8 mouse cellular contexts compared by ENCODE assay signal in genomic region chr3:137752447-137753256, GRCm38 (mm10).
DNase-seq lines count a peak whose midpoint lies in the region; ATAC-seq and TF ChIP-seq lines count a peak whose summit lies in the region.

No protein-coding gene starts in this region.

- no peaks in the 10 kb centered on the region for H3K27me3 ChIP-seq in embryonic facial prominence, embryonic 13.5 days
- H3K27me3 ChIP-seq in heart, embryonic 10.5 days (ENCODE audit: insufficient read depth, poor library complexity, severe bottlenecking): no peaks in the 10 kb centered on the region
- no peaks in the 10 kb centered on the region for H3K27me3 ChIP-seq in kidney, embryonic 14.5 days (ENCODE audit: control insufficient read depth, insufficient read depth, low read length)
- no peaks in the 10 kb centered on the region for H3K27me3 ChIP-seq in limb, embryonic 14.5 days (ENCODE audit: control insufficient read depth, insufficient read depth, low read length)
- no peaks in the 10 kb centered on the region for H3K27me3 ChIP-seq in midbrain, postnatal 0 days (ENCODE audit: insufficient read depth, low read length)

- DNase-seq in 3134 (ENCODE audit: extremely low read depth, insufficient read length, low spot score): peak; percentile 47
- DNase-seq in adrenal gland, postnatal 36 days: peak; percentile 79 to 86
- DNase-seq in heart, embryonic 10.5 days (ENCODE audit: low spot score): peak; percentile 91
- peak; percentile 93 for DNase-seq in limb, embryonic 14.5 days (ENCODE audit: low spot score)
- peak; percentile 91 for DNase-seq in midbrain, postnatal 0 days (ENCODE audit: low spot score)
- peak; percentile 39 to 82 for DNase-seq in spleen, postnatal 4 days (ENCODE audit: low spot score in 2 of 2)

- H3K4me1 ChIP-seq in embryonic facial prominence, embryonic 13.5 days: peaks cover 14% of the 10 kb centered on the region
- H3K4me1 ChIP-seq in heart, embryonic 10.5 days: peaks cover 9% of the 10 kb centered on the region
- H3K4me1 ChIP-seq in kidney, embryonic 14.5 days (ENCODE audit: control insufficient read depth, insufficient read depth, low read length): no peaks in the 10 kb centered on the region
- peaks cover 7% of the 10 kb centered on the region for H3K4me1 ChIP-seq in limb, embryonic 14.5 days (ENCODE audit: control insufficient read depth, insufficient read depth, low read length)
- no peaks in the 10 kb centered on the region for H3K4me1 ChIP-seq in midbrain, postnatal 0 days (ENCODE audit: insufficient read depth, low read length)

- 14% methylated on average over 25 of the region's 25 CpGs for WGBS in embryonic facial prominence, embryonic 13.5 days
- WGBS in heart, embryonic 10.5 days: 19% methylated on average over 25 of the region's 25 CpGs
- WGBS in kidney, embryonic 14.5 days: 21% methylated on average over 25 of the region's 25 CpGs
- 12% methylated on average over 24 of the region's 25 CpGs for WGBS in limb, embryonic 14.5 days
- 13% methylated on average over 25 of the region's 25 CpGs for WGBS in midbrain, postnatal 0 days

- TF ChIP-seq POLR2A in limb, embryonic 14.5 days (IDR thresholded peaks at IDR 0.05; ENCODE audit: borderline replicate concordance, extremely low read depth, insufficient read depth, insufficient read length): no peak

- H3K9ac ChIP-seq in embryonic facial prominence, embryonic 13.5 days: 0 out of 2 replicates have a peak overlapping the region, but pooled peaks have one; percentile 27
- H3K9ac ChIP-seq in kidney, embryonic 14.5 days (ENCODE audit: low read depth, low read length): peak overlapping the region; percentile 23; the same call in 1 of the 2 replicates
- H3K9ac ChIP-seq in limb, embryonic 14.5 days (ENCODE audit: low read depth, low read length, severe bottlenecking): 0 out of 2 replicates have a peak overlapping the region, but pooled peaks have one; percentile 9
- peak overlapping the region; percentile 50 for H3K9ac ChIP-seq in midbrain, postnatal 0 days (replicated peaks; ENCODE audit: low read length, poor library complexity, severe bottlenecking)

- peak; percentile 90 for ATAC-seq in embryonic facial prominence, embryonic 13.5 days (ENCODE audit: insufficient number of reproducible peaks, insufficient read depth, low FRiP score, low TSS enrichment, low read depth)
- ATAC-seq in kidney, embryonic 14.5 days (ENCODE audit: low FRiP score, low TSS enrichment): peak; percentile 93
- ATAC-seq in limb, embryonic 14.5 days (ENCODE audit: low FRiP score, low read depth): peak; percentile 94
- ATAC-seq in midbrain, postnatal 0 days (ENCODE audit: low FRiP score): peak; percentile 85

- no peaks in the 10 kb centered on the region for H3K9me3 ChIP-seq in embryonic facial prominence, embryonic 13.5 days
- H3K9me3 ChIP-seq in heart, embryonic 10.5 days: no peaks in the 10 kb centered on the region
- no peaks in the 10 kb centered on the region for H3K9me3 ChIP-seq in kidney, embryonic 14.5 days (ENCODE audit: control insufficient read depth, low read length)
- no peaks in the 10 kb centered on the region for H3K9me3 ChIP-seq in limb, embryonic 14.5 days (ENCODE audit: control insufficient read depth, low read length)
- H3K9me3 ChIP-seq in midbrain, postnatal 0 days (ENCODE audit: low read length): no peaks in the 10 kb centered on the region

- peak; percentile 93 for TF ChIP-seq CTCF in midbrain, postnatal 0 days (IDR thresholded peaks at IDR 0.05)

- H3K27ac ChIP-seq in embryonic facial prominence, embryonic 13.5 days: peak overlapping the region; percentile 49
- peak overlapping the region; percentile 80 for H3K27ac ChIP-seq in heart, embryonic 10.5 days
- H3K27ac ChIP-seq in kidney, embryonic 14.5 days (ENCODE audit: low read depth, low read length): no peak overlapping the region
- peak overlapping the region; percentile 38; the same call in 1 of the 2 replicates for H3K27ac ChIP-seq in limb, embryonic 14.5 days (replicated peaks; ENCODE audit: low read depth, low read length)
- H3K27ac ChIP-seq in midbrain, postnatal 0 days (ENCODE audit: low read depth, low read length): peak overlapping the region; percentile 39

- peak overlapping the region; percentile 59 for H3K4me2 ChIP-seq in embryonic facial prominence, embryonic 13.5 days
- H3K4me2 ChIP-seq in kidney, embryonic 14.5 days (replicated peaks; ENCODE audit: low read depth, low read length): peak overlapping the region; percentile 50
- H3K4me2 ChIP-seq in limb, embryonic 14.5 days (replicated peaks; ENCODE audit: low read depth, low read length, severe bottlenecking): peak overlapping the region; percentile 48
- peak overlapping the region; percentile 54 for H3K4me2 ChIP-seq in midbrain, postnatal 0 days (ENCODE audit: low read depth, low read length, poor library complexity, severe bottlenecking)

- peak overlapping the region; percentile 36 for H3K4me3 ChIP-seq in embryonic facial prominence, embryonic 13.5 days
- peak overlapping the region; percentile 56 for H3K4me3 ChIP-seq in heart, embryonic 10.5 days
- H3K4me3 ChIP-seq in kidney, embryonic 14.5 days (ENCODE audit: low read length): peak overlapping the region; percentile 32
- peak overlapping the region; percentile 30 for H3K4me3 ChIP-seq in limb, embryonic 14.5 days (replicated peaks; ENCODE audit: low read length)
- H3K4me3 ChIP-seq in midbrain, postnatal 0 days (ENCODE audit: low read depth, low read length): peak overlapping the region; percentile 32

- no peaks in the 10 kb centered on the region for H3K36me3 ChIP-seq in embryonic facial prominence, embryonic 13.5 days
- no peaks in the 10 kb centered on the region for H3K36me3 ChIP-seq in heart, embryonic 10.5 days
- no peaks in the 10 kb centered on the region for H3K36me3 ChIP-seq in kidney, embryonic 14.5 days (ENCODE audit: control insufficient read depth, insufficient read depth, low read length)
- no peaks in the 10 kb centered on the region for H3K36me3 ChIP-seq in limb, embryonic 14.5 days (ENCODE audit: control insufficient read depth, insufficient read depth, low read length)
- no peaks in the 10 kb centered on the region for H3K36me3 ChIP-seq in midbrain, postnatal 0 days (ENCODE audit: insufficient read depth, low read length)
